Mouse (Mus musculus) midbrain, embryonic 11.5 days (tissue): ENCODE results near the gene Ckm. TPM values are rescaled to one million over a fixed set of nuclear protein-coding genes. Genes with fewer than 3 reads are reported as not detected.

Experiments used
- microRNA counts: library from miRNA; unstranded; fragments of <30 nt; microRNA quantifications from one replicate; lab custom pipeline; 2015
- microRNA-seq: library from miRNA; unstranded; fragments of <30 nt; microRNA quantifications from one replicate; pipeline ENCODE4, GENCODE M21; 2017
- polyA plus RNA-seq: library from polyadenylated mRNA; unstranded; fragments of >200 nt; fragmentation: Nextera tagmentation; extraction: Ambion mirVana; gene quantifications from 2 replicates; pipeline ENCODE4 v1.2.1, GENCODE M21; 2014

Ckm gene
- polyA plus RNA-seq, 1 experiment from 2014 or later, result not detected

MicroRNAs encoded within 50 kb of the gene (microRNA counts, 519-probe panel; counts per million panel counts)
- not detected for microRNA mmu-miR-343 (lab: Ali Mortazavi, UCI)

Small RNA genes within 50 kb of the gene (microRNA-seq; reads per million reads assigned to microRNA genes)
- gene Mir343, result not detected

Other genes starting within 250 kb of the Ckm start
- 0.58 and 0.75 TPM in 2 replicates for gene Gipr, start 238.6 kb upstream of the Ckm start, polyA plus RNA-seq
- 1.5 and 1.9 TPM in 2 replicates for gene Eml2, start 228.4 kb upstream of the Ckm start, polyA plus RNA-seq
- gene Gpr4, start 192.2 kb upstream of the Ckm start, polyA plus RNA-seq, result 1.5 and 1.7 TPM in 2 replicates
- 42.4 and 44.0 TPM in 2 replicates for gene Opa3, start 176.4 kb upstream of the Ckm start, polyA plus RNA-seq
- 46.0 and 46.9 TPM in 2 replicates for gene Vasp, start 133.0 kb upstream of the Ckm start, polyA plus RNA-seq
- gene Ppm1n, start 124.7 kb upstream of the Ckm start, polyA plus RNA-seq, result 0.18 and 0.50 TPM in 2 replicates
- 48.5 and 53.2 TPM in 2 replicates for gene Rtn2, start 122.2 kb upstream of the Ckm start, polyA plus RNA-seq
- 0.04 TPM in 1 of 2 replicates, not detected in the other for gene Fosb, start 94.7 kb upstream of the Ckm start, polyA plus RNA-seq
- gene Ercc1, start 60.0 kb upstream of the Ckm start, polyA plus RNA-seq, result 111 and 118 TPM in 2 replicates
- 15.1 and 15.4 TPM in 2 replicates for gene Cd3eap, start 45.3 kb upstream of the Ckm start, polyA plus RNA-seq
- 3.0 and 3.2 TPM in 2 replicates for gene Ppp1r13l, start 45.0 kb upstream of the Ckm start, polyA plus RNA-seq
- gene Ercc2, start 22.8 kb upstream of the Ckm start, polyA plus RNA-seq, result 10.3 and 10.9 TPM in 2 replicates
- 0.37 and 1.4 TPM in 2 replicates for gene Klc3, start 672 bp upstream of the Ckm start, polyA plus RNA-seq
- 8.9 and 10.7 TPM in 2 replicates for gene Mark4, start 54.0 kb downstream of the Ckm start, polyA plus RNA-seq
- gene Exoc3l2, start 58.6 kb downstream of the Ckm start, polyA plus RNA-seq, result 0.77 and 1.1 TPM in 2 replicates
- 2.6 TPM in 2 replicates for gene Bloc1s3, start 103.6 kb downstream of the Ckm start, polyA plus RNA-seq
- 41.5 and 51.6 TPM in 2 replicates for gene Trappc6a, start 103.6 kb downstream of the Ckm start, polyA plus RNA-seq
- not detected in 2 replicates for gene Nkpd1, start 113.1 kb downstream of the Ckm start, polyA plus RNA-seq
- gene Ppp1r37, start 158.3 kb downstream of the Ckm start, polyA plus RNA-seq, result 2.8 and 3.0 TPM in 2 replicates
- 0.10 and 0.20 TPM in 2 replicates for gene Zfp296, start 172.5 kb downstream of the Ckm start, polyA plus RNA-seq
- 152 and 161 TPM in 2 replicates for gene Gemin7, start 172.8 kb downstream of the Ckm start, polyA plus RNA-seq
- gene Clasrp, start 199.7 kb downstream of the Ckm start, polyA plus RNA-seq, result 44.6 and 46.1 TPM in 2 replicates
- 3.7 and 4.3 TPM in 2 replicates for gene Relb, start 224.7 kb downstream of the Ckm start, polyA plus RNA-seq